Mouse (Mus musculus) intestine, postnatal 0 days (tissue): ENCODE results near the gene Epor. TPM values are rescaled to one million over a fixed set of nuclear protein-coding genes. Genes with fewer than 3 reads are reported as not detected.

Source experiments
- ATAC-seq: fragments of 200-750 bp; cut with Nextera tagmentation; 2 replicates; pipeline ENCODE4 v1.8.0; 2017; ENCODE audit warnings: mild to moderate bottlenecking, moderate TSS enrichment, moderate library complexity
- H3K27ac ChIP-seq: fragments of 300-500 bp; sonication (generic); 2 replicates; pipeline ENCODE4 v1.5.1; 2014; ENCODE audit warnings: mild to moderate bottlenecking, low read depth, low read length, moderate library complexity
- H3K27me3 ChIP-seq: fragments of 300-500 bp; sonication (generic); replicated peaks from 2 replicates; pipeline ENCODE4 v1.6.1; 2014; ENCODE audit warnings: low read length, mixed read lengths; ENCODE audit not compliant: control insufficient read depth, insufficient read depth
- H3K36me3 ChIP-seq: fragments of 300-500 bp; sonication (generic); 2 replicates; pipeline ENCODE4 v1.6.1; 2014; ENCODE audit warnings: mild to moderate bottlenecking, moderate library complexity; ENCODE audit not compliant: control insufficient read depth, insufficient read depth
- H3K4me1 ChIP-seq: fragments of 300-500 bp; sonication (generic); replicated peaks from 2 replicates; pipeline ENCODE4 v1.6.1; 2014; ENCODE audit warnings: antibody characterized with exemption, low read length, mixed read lengths; ENCODE audit not compliant: control insufficient read depth, insufficient read depth
- H3K4me2 ChIP-seq: fragments of 300-500 bp; sonication (generic); replicated peaks from 2 replicates; pipeline ENCODE4 v1.6.1; 2014; ENCODE audit warnings: low read depth, mild to moderate bottlenecking, moderate library complexity
- H3K4me3 ChIP-seq: fragments of 300-500 bp; sonication (generic); 2 replicates; pipeline ENCODE4 v1.5.1; 2014; ENCODE audit warnings: low read depth, low read length
- H3K9ac ChIP-seq: fragments of 300-500 bp; sonication (generic); 2 replicates; pipeline ENCODE4 v1.6.1; 2014; ENCODE audit warnings: mild to moderate bottlenecking, low read depth, low read length
- H3K9me3 ChIP-seq: fragments of 300-500 bp; sonication (generic); 2 replicates; pipeline ENCODE4 v1.6.1; 2016; ENCODE audit warnings: mixed run types; ENCODE audit not compliant: control insufficient read depth
- CTCF ChIP-seq: sonication (generic); IDR thresholded peaks from 2 replicates; pipeline ENCODE4 v1.5.1; 2016; ENCODE audit warnings: low read depth, mild to moderate bottlenecking, control low read depth, antibody characterized with exemption, moderate library complexity
- WGBS: fragments of 180-500 bp; shearing (Covaris S2); extraction: QIAGEN DNeasy Blood & Tissue Kit; methylation state at CpG from one replicate; pipeline ENCODE4 v1.1.7; 2014; 5-methylcytosine and 5-hydroxymethylcytosine counted together
- polyA plus RNA-seq: library from polyadenylated mRNA; unstranded; fragments of >200 nt; fragmentation: Nextera tagmentation; extraction: Ambion mirVana; gene quantifications from 2 replicates; pipeline ENCODE4 v1.2.1, GENCODE M21; 2015

Epor gene
- polyA plus RNA-seq, 1 experiment from 2014 or later = 3.8 TPM

- Histone ChIP-seq H3K9me3 (no peaks in the 10 kb centered on the region), H3K27ac (no peak overlapping the region), H3K4me1 (peaks cover 5% of the 10 kb centered on the region; the same call in 1 of the 2 replicates), H3K27me3 (no peaks in the 10 kb centered on the region), H3K4me3 (no peak overlapping the region), H3K36me3 (no peaks in the 10 kb centered on the region; the same call in 1 of the 2 replicates), H3K9ac (no peak overlapping the region), H3K4me2 (no peak overlapping the region)
- no peak for TF ChIP-seq CTCF
- ATAC-seq = no peak
- WGBS = 48% methylated on average over 3 of the region's 3 CpGs
Measured at GRCm38 (mm10) chr9:21923490-21924098, 39.7 kb downstream of the Epor start.

GRCm38 (mm10) chr9:21923036-21923435 lies 40.3 kb downstream of the Epor start:
- Histone ChIP-seq H3K27me3 (no peaks in the 10 kb centered on the region), H3K9ac (no peak overlapping the region), H3K4me3 (no peak overlapping the region), H3K27ac (no peak overlapping the region), H3K9me3 (no peaks in the 10 kb centered on the region), H3K36me3 (no peaks in the 10 kb centered on the region; the same call in 1 of the 2 replicates), H3K4me1 (peaks cover 5% of the 10 kb centered on the region; the same call in 1 of the 2 replicates), H3K4me2 (no peak overlapping the region)
- WGBS = 92% methylated on average over 4 of the region's 4 CpGs
- no peak for ATAC-seq
- TF ChIP-seq CTCF = no peak

GRCm38 (mm10) chr9:21918692-21919384 lies 44.5 kb downstream of the Epor start:
- ATAC-seq = no peak
- H3K27ac ChIP-seq = no peak overlapping the region
- no peak overlapping the region for H3K4me3 ChIP-seq
- whole genome bisulfite sequencing = 26% methylated on average over 5 of the region's 5 CpGs
- no peaks in the 10 kb centered on the region for H3K9me3 ChIP-seq
- no peak for TF ChIP-seq CTCF
- no peaks in the 10 kb centered on the region for H3K27me3 ChIP-seq
- H3K9ac ChIP-seq = no peak overlapping the region
- H3K4me2 ChIP-seq = peak overlapping the region; percentile 97; the same call in 1 of the 2 replicates
- peaks cover 11% of the 10 kb centered on the region; the same call in 1 of the 2 replicates for H3K36me3 ChIP-seq
- no peaks in the 10 kb centered on the region for H3K4me1 ChIP-seq

GRCm38 (mm10) chr9:21918035-21918592 lies 45.2 kb downstream of the Epor start, which contains the start of gene Rab3d:
Gene Rab3d, minus strand, starts transcription at chr9:21918192.
- Histone ChIP-seq H3K4me3 (peak within 1 kb of the TSS; percentile 65), H3K4me1 (no peaks in the 10 kb centered on the region), H3K27me3 (no peaks in the 10 kb centered on the region), H3K4me2 (peak within 1 kb of the TSS; percentile 97), H3K9ac (peak within 1 kb of the TSS; percentile 53), H3K27ac (peak within 1 kb of the TSS; percentile 61), H3K36me3 (peaks cover 11% of the 10 kb centered on the region; the same call in 1 of the 2 replicates), H3K9me3 (no peaks in the 10 kb centered on the region)
- under 1% methylated on average over 36 of the region's 36 CpGs for WGBS
- no peak for TF ChIP-seq CTCF
- peak; percentile 89 for ATAC-seq

- Histone ChIP-seq H3K36me3 (peaks cover 11% of the 10 kb centered on the region; the same call in 1 of the 2 replicates), H3K9me3 (no peaks in the 10 kb centered on the region), H3K27me3 (no peaks in the 10 kb centered on the region), H3K4me3 (peak overlapping the region; percentile 65), H3K4me2 (peak overlapping the region; percentile 97), H3K9ac (peak overlapping the region; percentile 53), H3K4me1 (no peaks in the 10 kb centered on the region), H3K27ac (peak overlapping the region; percentile 61)
- peak; percentile 27 for ATAC-seq
- TF ChIP-seq CTCF = no peak
- 2% methylated on average over 35 of the region's 35 CpGs for WGBS
Measured at GRCm38 (mm10) chr9:21917493-21918034, 45.7 kb downstream of the Epor start.
